Mouse (Mus musculus) megakaryocyte, embryonic 14.5 days (primary cell): ENCODE measurements around the gene Gpx1. TPM values are rescaled to one million over a fixed set of nuclear protein-coding genes. Genes with fewer than 3 reads are reported as not detected.

ENCODE experiments used
- H3K27me3 ChIP-seq: replicated peaks from 2 replicates; pipeline ENCODE3; 2012; ENCODE audit warnings: inconsistent platforms
- H3K36me3 ChIP-seq: replicated peaks from 2 replicates; pipeline ENCODE3; 2012; ENCODE audit warnings: low read length, inconsistent platforms, mixed read lengths
- H3K4me1 ChIP-seq: 2 replicates; pipeline ENCODE4 v1.6.1; 2012; ENCODE audit warnings: inconsistent platforms
- H3K4me3 ChIP-seq: replicated peaks from 2 replicates; pipeline ENCODE3; 2012; ENCODE audit warnings: moderate library complexity, mild to moderate bottlenecking, inconsistent platforms
- H3K9me3 ChIP-seq: 2 replicates; pipeline ENCODE4 v1.6.1; 2012; ENCODE audit warnings: inconsistent platforms
- FLI1 ChIP-seq: IDR thresholded peaks from 2 replicates; pipeline ENCODE4 v1.6.1; 2012; ENCODE audit warnings: low read length, inconsistent platforms, mixed read lengths
- GATA1 ChIP-seq: IDR thresholded peaks from 3 replicates; pipeline ENCODE4 v1.6.1; 2012; ENCODE audit warnings: mixed read lengths, low read length, inconsistent platforms, borderline replicate concordance
- polyA plus RNA-seq: library from polyadenylated mRNA; stranded (reverse); fragments of >175 nt; gene quantifications from 2 replicates; pipeline ENCODE4 v1.2.3, GENCODE M21; 2012; ENCODE audit warnings: low replicate concordance; ENCODE audit not compliant: insufficient read depth

Gpx1 gene
- polyA plus RNA-seq, 1 experiment: 236 TPM

DNA sequence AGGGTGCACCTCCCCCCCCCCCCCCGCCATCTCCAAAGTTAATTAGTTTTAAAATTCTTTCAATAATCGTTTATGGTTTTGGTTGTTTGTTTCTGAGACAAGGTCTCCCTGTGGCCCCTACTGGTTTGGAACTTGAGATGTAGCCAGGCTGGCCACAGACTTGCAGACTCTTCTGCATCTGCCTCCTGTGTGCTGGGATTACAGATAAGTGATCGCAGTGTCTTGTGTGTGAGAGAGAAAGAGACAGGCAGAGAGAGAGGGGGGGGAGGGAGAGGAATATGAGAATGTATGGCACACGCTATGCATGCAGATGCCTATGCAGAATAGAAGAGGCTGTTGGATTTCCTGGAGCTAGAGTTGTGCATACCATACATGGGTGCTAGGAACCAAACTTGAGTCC, 11.0 kb downstream of the Gpx1 start:
- peaks cover 45% of the 10 kb centered on the region for H3K4me1 ChIP-seq
- TF ChIP-seq GATA1: no peak
- TF ChIP-seq FLI1: no peak
- peaks cover 53% of the 10 kb centered on the region for H3K36me3 ChIP-seq
- H3K9me3 ChIP-seq: no peaks in the 10 kb centered on the region
- peak overlapping the region; percentile 10 for H3K4me3 ChIP-seq
- no peaks in the 10 kb centered on the region for H3K27me3 ChIP-seq

DNA sequence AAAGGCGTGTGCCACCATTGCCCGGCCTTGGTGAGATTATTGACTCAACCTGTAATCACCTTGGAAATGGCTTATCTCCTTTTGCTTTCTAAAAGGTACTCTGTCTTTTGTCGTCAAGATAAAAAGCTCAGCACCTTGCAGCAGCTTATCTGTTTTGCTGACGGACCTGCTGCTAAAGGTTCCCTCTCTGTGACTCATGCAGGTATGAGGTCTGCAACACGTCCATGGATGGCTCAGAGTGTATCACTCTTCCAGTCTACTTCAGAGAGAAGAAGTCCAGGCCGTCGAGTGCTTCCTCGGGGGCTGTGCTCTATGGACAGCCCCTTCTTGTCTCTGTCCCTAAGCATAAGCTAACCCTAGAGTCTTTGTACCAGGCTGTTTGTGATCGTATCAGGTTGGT, 39.5 kb downstream of the Gpx1 start:
- H3K36me3 ChIP-seq: peaks cover 96% of the 10 kb centered on the region
- no peaks in the 10 kb centered on the region for H3K9me3 ChIP-seq
- no peak overlapping the region for H3K4me3 ChIP-seq
- H3K27me3 ChIP-seq: no peaks in the 10 kb centered on the region
- TF ChIP-seq FLI1 (no peak), GATA1 (no peak)
- H3K4me1 ChIP-seq: no peaks in the 10 kb centered on the region

DNA sequence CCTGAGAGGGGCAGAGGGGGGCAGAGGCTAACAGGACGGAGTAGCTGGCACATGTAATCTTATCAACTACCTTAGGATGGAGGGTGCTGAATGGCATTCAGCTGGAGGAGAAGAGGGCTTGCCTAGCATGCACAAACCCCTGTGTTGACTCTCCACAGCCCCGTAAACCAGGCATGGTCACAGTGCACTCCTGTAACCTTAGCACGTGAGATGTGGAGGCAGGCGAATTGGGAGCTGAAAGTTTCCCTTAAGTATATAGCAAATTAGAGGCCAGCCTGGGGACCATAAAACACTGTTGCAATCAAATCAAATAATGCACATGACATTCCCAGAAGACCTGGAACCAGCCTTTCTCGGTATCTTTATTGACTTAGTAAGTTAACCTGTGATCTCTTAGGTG, 40.0 kb downstream of the Gpx1 start:
- no peak for TF ChIP-seq FLI1
- no peak for TF ChIP-seq GATA1
- Histone ChIP-seq H3K4me1 (no peaks in the 10 kb centered on the region), H3K36me3 (peaks cover 96% of the 10 kb centered on the region), H3K9me3 (no peaks in the 10 kb centered on the region), H3K27me3 (no peaks in the 10 kb centered on the region), H3K4me3 (no peak overlapping the region)

DNA sequence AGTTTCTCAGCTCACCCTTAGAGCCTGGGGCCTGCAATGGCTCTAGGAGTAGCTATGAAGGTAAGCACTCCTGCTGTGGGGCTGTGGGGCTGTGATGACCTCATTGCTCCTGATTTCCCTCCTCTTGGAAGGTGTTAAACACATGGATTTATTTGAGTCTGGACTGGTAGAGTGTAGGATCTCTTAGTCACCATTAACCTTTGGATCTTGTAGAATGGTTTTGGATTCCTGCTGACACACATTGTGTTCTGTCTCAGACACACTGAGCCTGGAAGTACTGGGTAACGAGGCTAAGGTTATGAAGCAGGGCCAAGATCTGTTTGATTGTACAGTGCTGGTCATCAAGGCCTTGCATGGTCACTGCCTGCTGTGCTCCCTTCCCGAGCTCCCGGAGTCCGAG, 40.6 kb downstream of the Gpx1 start:
- Histone ChIP-seq H3K36me3 (peaks cover 96% of the 10 kb centered on the region), H3K27me3 (no peaks in the 10 kb centered on the region), H3K4me1 (no peaks in the 10 kb centered on the region), H3K4me3 (no peak overlapping the region), H3K9me3 (no peaks in the 10 kb centered on the region)
- TF ChIP-seq GATA1 (no peak), FLI1 (no peak)

DNA sequence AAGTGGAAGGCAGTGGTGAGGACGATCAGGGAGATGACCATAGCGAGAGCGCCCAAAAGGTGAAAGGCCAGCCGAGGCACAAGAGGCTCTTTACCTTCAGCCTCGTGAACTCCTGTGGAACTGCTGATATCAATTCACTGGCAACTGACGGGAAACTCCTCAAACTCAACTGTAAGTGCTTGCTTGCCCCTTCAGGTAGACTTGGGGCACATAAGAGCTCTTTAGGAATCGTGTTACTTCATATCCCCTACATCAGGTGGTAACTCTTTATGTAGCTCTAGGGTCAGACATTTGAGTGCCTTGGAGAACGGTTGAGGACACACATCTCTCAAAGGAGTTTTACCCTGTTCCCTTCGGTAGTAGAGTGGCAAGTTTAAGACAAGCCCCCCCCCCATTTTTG, 42.7 kb downstream of the Gpx1 start:
- Histone ChIP-seq H3K9me3 (no peaks in the 10 kb centered on the region), H3K4me1 (no peaks in the 10 kb centered on the region), H3K27me3 (no peaks in the 10 kb centered on the region), H3K4me3 (no peak overlapping the region), H3K36me3 (peaks cover 96% of the 10 kb centered on the region)
- no peak for TF ChIP-seq GATA1

DNA sequence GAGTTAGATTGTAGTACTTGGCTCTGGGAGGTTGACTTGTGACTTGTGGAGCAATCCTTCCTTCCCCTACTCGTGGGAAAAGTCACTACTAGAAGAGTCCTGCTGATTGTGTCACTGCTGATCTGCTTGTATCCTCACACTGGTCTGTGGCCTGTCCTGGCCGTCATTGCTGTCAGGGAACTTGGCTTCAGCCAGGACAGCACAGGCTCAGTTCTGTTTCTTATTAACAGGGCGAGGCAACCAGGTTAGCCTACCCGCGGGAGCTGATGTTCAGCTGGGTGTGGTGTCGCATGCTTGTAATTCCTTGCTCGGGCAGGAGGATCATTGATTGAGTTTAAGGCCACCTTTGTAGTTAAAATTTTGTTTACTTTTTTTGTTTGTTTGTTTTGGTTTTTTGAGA, 46.3 kb downstream of the Gpx1 start:
- peaks cover 96% of the 10 kb centered on the region for H3K36me3 ChIP-seq
- no peaks in the 10 kb centered on the region for H3K4me1 ChIP-seq
- TF ChIP-seq FLI1 (no peak), GATA1 (no peak)
- no peaks in the 10 kb centered on the region for H3K27me3 ChIP-seq
- H3K9me3 ChIP-seq: no peaks in the 10 kb centered on the region
- no peak overlapping the region for H3K4me3 ChIP-seq

DNA sequence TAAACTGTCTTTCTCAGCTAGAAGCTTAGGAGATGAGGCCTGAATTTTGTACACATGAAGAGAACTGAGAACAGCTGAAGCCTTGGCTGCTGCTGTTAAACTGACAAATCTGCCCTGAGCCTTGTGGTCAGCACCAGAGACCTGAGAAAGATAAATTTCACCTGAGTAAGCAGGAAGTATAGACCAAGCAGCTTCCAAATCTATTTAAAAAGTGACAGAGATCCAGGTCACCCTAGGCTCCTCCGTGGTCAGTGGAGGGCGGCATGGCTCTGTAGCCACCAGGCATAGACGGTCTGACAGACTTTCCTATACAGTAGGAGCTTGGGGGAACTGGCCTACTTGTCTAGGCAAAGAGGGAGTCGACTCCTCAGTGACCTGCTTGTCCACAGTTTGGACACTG, 48.1 kb downstream of the Gpx1 start:
- 0 out of 2 replicates have a peak, but pooled peaks cover 4% of the 10 kb centered on the region for H3K4me1 ChIP-seq
- H3K36me3 ChIP-seq: peaks cover 96% of the 10 kb centered on the region
- H3K4me3 ChIP-seq: no peak overlapping the region
- no peaks in the 10 kb centered on the region for H3K27me3 ChIP-seq
- no peak for TF ChIP-seq GATA1
- no peak for TF ChIP-seq FLI1
- H3K9me3 ChIP-seq: no peaks in the 10 kb centered on the region

DNA sequence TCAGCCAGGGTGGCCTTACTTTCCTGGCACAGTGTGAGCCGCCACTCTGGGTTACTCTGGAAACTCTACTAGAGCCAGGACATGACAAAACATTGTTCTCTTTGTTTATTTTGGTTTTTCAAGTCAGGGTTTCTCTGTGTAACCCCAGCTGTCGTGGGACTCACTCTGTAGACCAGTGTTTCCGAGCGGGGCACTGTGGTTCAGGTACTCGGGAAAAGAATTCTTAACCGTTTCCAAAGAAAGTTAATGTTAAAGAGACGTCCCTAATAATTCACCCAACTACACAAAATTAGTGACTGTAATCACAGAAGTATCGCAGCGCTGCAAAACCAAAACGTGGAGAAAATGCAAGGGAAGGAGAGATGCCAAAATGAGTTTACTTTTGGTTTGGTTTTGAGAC, 49.9 kb downstream of the Gpx1 start:
- Histone ChIP-seq H3K36me3 (peaks cover 96% of the 10 kb centered on the region), H3K4me3 (no peak overlapping the region), H3K4me1 (0 out of 2 replicates have a peak, but pooled peaks cover 4% of the 10 kb centered on the region), H3K27me3 (no peaks in the 10 kb centered on the region), H3K9me3 (no peaks in the 10 kb centered on the region)
- TF ChIP-seq FLI1: no peak
- TF ChIP-seq GATA1: no peak

DNA sequence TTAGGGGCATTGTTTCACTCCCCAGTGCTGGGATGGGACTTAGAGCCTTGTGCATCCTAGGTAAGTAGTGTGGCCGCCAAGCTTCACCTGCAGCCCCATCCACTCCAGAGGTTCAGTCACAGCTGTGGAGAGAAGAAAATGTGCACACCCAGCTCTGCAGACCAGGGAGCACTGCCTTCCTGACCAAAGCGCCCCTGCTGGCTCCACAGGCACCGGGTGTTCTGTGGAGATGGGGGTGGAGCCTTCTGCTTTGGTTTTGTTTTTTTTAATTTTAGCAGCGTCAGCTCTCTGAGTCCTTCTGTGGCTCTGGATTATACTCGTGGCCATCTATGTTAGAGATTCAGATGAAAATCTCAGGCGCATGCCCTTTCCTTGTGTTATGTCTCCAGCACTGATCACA, 50.5 kb downstream of the Gpx1 start:
- Histone ChIP-seq H3K36me3 (peaks cover 96% of the 10 kb centered on the region), H3K4me3 (no peak overlapping the region), H3K27me3 (no peaks in the 10 kb centered on the region), H3K4me1 (0 out of 2 replicates have a peak, but pooled peaks cover 4% of the 10 kb centered on the region), H3K9me3 (no peaks in the 10 kb centered on the region)
- TF ChIP-seq FLI1: no peak
- TF ChIP-seq GATA1: no peak

Other genes with a start within 250 kb of the Gpx1 start
- gene Apeh, start 244.3 kb upstream of the Gpx1 start, polyA plus RNA-seq: 13.0 and 26.5 TPM in 2 replicates
- gene Bsn, start 148.5 kb upstream of the Gpx1 start, polyA plus RNA-seq: 0.26 and 0.83 TPM in 2 replicates
- gene Dag1, start 74.9 kb upstream of the Gpx1 start, polyA plus RNA-seq: 10.0 and 15.2 TPM in 2 replicates
- not detected in 2 replicates for gene Nicn1, start 48.5 kb upstream of the Gpx1 start, polyA plus RNA-seq
- gene Amt, start 42.0 kb upstream of the Gpx1 start, polyA plus RNA-seq: 1.9 TPM in 1 of 2 replicates, not detected in the other
- gene Rhoa, start 32.8 kb upstream of the Gpx1 start, polyA plus RNA-seq: 83.3 and 92.2 TPM in 2 replicates
- 5.1 and 6.8 TPM in 2 replicates for gene Tcta, start 32.7 kb upstream of the Gpx1 start, polyA plus RNA-seq
- gene Usp4, start 8.9 kb downstream of the Gpx1 start, polyA plus RNA-seq: 63.2 and 114 TPM in 2 replicates
- gene 1700102P08Rik, start 53.9 kb downstream of the Gpx1 start, polyA plus RNA-seq: 0.30 TPM in 1 of 2 replicates, not detected in the other
- gene Ccdc36, start 89.6 kb downstream of the Gpx1 start, polyA plus RNA-seq: not detected in 2 replicates
- gene BC048562, start 97.6 kb downstream of the Gpx1 start, polyA plus RNA-seq: not detected in 2 replicates
- gene Ccdc71, start 121.6 kb downstream of the Gpx1 start, polyA plus RNA-seq: 16.0 and 16.9 TPM in 2 replicates
- gene Klhdc8b, start 122.7 kb downstream of the Gpx1 start, polyA plus RNA-seq: 3.8 and 6.5 TPM in 2 replicates
- 0.04 TPM in 1 of 2 replicates, not detected in the other for gene Lamb2, start 140.8 kb downstream of the Gpx1 start, polyA plus RNA-seq
- gene Usp19, start 151.7 kb downstream of the Gpx1 start, polyA plus RNA-seq: 61.5 and 104 TPM in 2 replicates
- 6.5 and 33.3 TPM in 2 replicates for gene Qars, start 168.8 kb downstream of the Gpx1 start, polyA plus RNA-seq
- gene Qrich1, start 177.9 kb downstream of the Gpx1 start, polyA plus RNA-seq: 22.0 and 38.5 TPM in 2 replicates
- 39.0 and 48.2 TPM in 2 replicates for gene Impdh2, start 221.4 kb downstream of the Gpx1 start, polyA plus RNA-seq
- 28.6 and 37.1 TPM in 2 replicates for gene Ndufaf3, start 228.5 kb downstream of the Gpx1 start, polyA plus RNA-seq
- 65.8 and 158 TPM in 2 replicates for gene Dalrd3, start 231.0 kb downstream of the Gpx1 start, polyA plus RNA-seq
- gene Wdr6, start 239.8 kb downstream of the Gpx1 start, polyA plus RNA-seq: 4.8 and 5.5 TPM in 2 replicates